Mouse (Mus musculus) erythroblast, embryonic 14.5 days (primary cell): ENCODE measurements around the gene Apbb2. TPM values are rescaled to one million over a fixed set of nuclear protein-coding genes. Genes with fewer than 3 reads are reported as not detected.

Experiments used
- H3K27me3 ChIP-seq: 2 replicates; pipeline ENCODE4 v1.6.1; 2012; ENCODE audit warnings: inconsistent platforms; ENCODE audit not compliant: control insufficient read depth
- H3K36me3 ChIP-seq: 2 replicates; pipeline ENCODE4 v1.6.1; 2012; ENCODE audit warnings: mild to moderate bottlenecking, inconsistent platforms; ENCODE audit not compliant: control insufficient read depth
- H3K4me1 ChIP-seq: 2 replicates; pipeline ENCODE4 v1.6.1; 2012; ENCODE audit warnings: inconsistent platforms; ENCODE audit not compliant: control insufficient read depth
- H3K4me3 ChIP-seq: replicated peaks from 2 replicates; pipeline ENCODE3; 2012; ENCODE audit warnings: moderate library complexity, mild to moderate bottlenecking, inconsistent platforms
- H3K9me3 ChIP-seq: 2 replicates; pipeline ENCODE4 v1.6.1; 2012; ENCODE audit warnings: low read length, inconsistent platforms, mixed read lengths; ENCODE audit not compliant: control insufficient read depth
- GATA1 ChIP-seq: IDR thresholded peaks from 2 replicates; pipeline ENCODE4 v1.6.1; 2012; ENCODE audit warnings: low read length, inconsistent platforms, mixed read lengths
- TAL1 ChIP-seq: IDR thresholded peaks from 3 replicates; pipeline ENCODE4 v1.6.1; 2012; ENCODE audit warnings: low read length, inconsistent platforms, mixed read lengths
- polyA plus RNA-seq: library from polyadenylated mRNA; stranded (reverse); fragments of >175 nt; gene quantifications from 2 replicates; pipeline ENCODE4 v1.2.3, GENCODE M21; 2012

The Apbb2 gene
- polyA plus RNA-seq, 1 experiment, result 0.06 TPM

- Histone ChIP-seq H3K4me1 (no peaks in the 10 kb centered on the region), H3K9me3 (no peaks in the 10 kb centered on the region)
- TF ChIP-seq GATA1 (no peak), TAL1 (no peak)
Measured at GRCm38 (mm10) chr5:66296116-66296515, 322.5 kb downstream of the Apbb2 start.

GRCm38 (mm10) chr5:66294952-66295351 is 323.6 kb downstream of the Apbb2 start:
- H3K4me1 ChIP-seq, result no peaks in the 10 kb centered on the region
- no peak overlapping the region for H3K4me3 ChIP-seq
- H3K36me3 ChIP-seq, result no peaks in the 10 kb centered on the region
- no peaks in the 10 kb centered on the region for H3K9me3 ChIP-seq
- H3K27me3 ChIP-seq, result no peaks in the 10 kb centered on the region
- TF ChIP-seq TAL1 (no peak), GATA1 (no peak)

More at GRCm38 (mm10) chr5:66296116-66296515, 322.5 kb downstream of the Apbb2 start:
- Histone ChIP-seq H3K36me3 (no peaks in the 10 kb centered on the region), H3K27me3 (no peaks in the 10 kb centered on the region), H3K4me3 (no peak overlapping the region)

- Histone ChIP-seq H3K36me3 (no peaks in the 10 kb centered on the region), H3K4me1 (no peaks in the 10 kb centered on the region), H3K27me3 (no peaks in the 10 kb centered on the region), H3K4me3 (no peak overlapping the region), H3K9me3 (no peaks in the 10 kb centered on the region)
- TF ChIP-seq TAL1 (no peak), GATA1 (no peak)
Measured at GRCm38 (mm10) chr5:66294106-66294625, 324.4 kb downstream of the Apbb2 start.

GRCm38 (mm10) chr5:66280742-66281141 is 337.8 kb downstream of the Apbb2 start:
- Histone ChIP-seq H3K36me3 (no peaks in the 10 kb centered on the region), H3K4me1 (no peaks in the 10 kb centered on the region), H3K27me3 (no peaks in the 10 kb centered on the region), H3K9me3 (peaks cover 2% of the 10 kb centered on the region; the same call in 1 of the 2 replicates), H3K4me3 (no peak overlapping the region)
- TF ChIP-seq GATA1, result no peak
- TF ChIP-seq TAL1, result no peak

GRCm38 (mm10) chr5:66279650-66280049 is 338.9 kb downstream of the Apbb2 start:
- Histone ChIP-seq H3K4me1 (no peaks in the 10 kb centered on the region), H3K36me3 (no peaks in the 10 kb centered on the region), H3K4me3 (no peak overlapping the region), H3K27me3 (no peaks in the 10 kb centered on the region), H3K9me3 (peaks cover 2% of the 10 kb centered on the region; the same call in 1 of the 2 replicates)
- no peak for TF ChIP-seq TAL1
- TF ChIP-seq GATA1, result no peak

GRCm38 (mm10) chr5:66274417-66274816 is 344.2 kb downstream of the Apbb2 start:
- TF ChIP-seq TAL1 (no peak), GATA1 (no peak)
- no peaks in the 10 kb centered on the region for H3K36me3 ChIP-seq
- no peak overlapping the region for H3K4me3 ChIP-seq
- H3K27me3 ChIP-seq, result no peaks in the 10 kb centered on the region
- no peaks in the 10 kb centered on the region for H3K4me1 ChIP-seq
- H3K9me3 ChIP-seq, result no peaks in the 10 kb centered on the region

- H3K4me3 ChIP-seq, result no peak overlapping the region
- no peaks in the 10 kb centered on the region for H3K27me3 ChIP-seq
- no peaks in the 10 kb centered on the region for H3K36me3 ChIP-seq
- H3K9me3 ChIP-seq, result no peaks in the 10 kb centered on the region
- H3K4me1 ChIP-seq, result no peaks in the 10 kb centered on the region
- TF ChIP-seq TAL1 (no peak), GATA1 (no peak)
Measured at GRCm38 (mm10) chr5:66271141-66271540, 347.4 kb downstream of the Apbb2 start.

GRCm38 (mm10) chr5:66269616-66270015 is 349.0 kb downstream of the Apbb2 start:
- H3K36me3 ChIP-seq, result no peaks in the 10 kb centered on the region
- TF ChIP-seq GATA1, result no peak
- TF ChIP-seq TAL1, result no peak
- no peaks in the 10 kb centered on the region for H3K27me3 ChIP-seq
- H3K9me3 ChIP-seq, result no peaks in the 10 kb centered on the region
- no peaks in the 10 kb centered on the region for H3K4me1 ChIP-seq
- no peak overlapping the region for H3K4me3 ChIP-seq

GRCm38 (mm10) chr5:66263398-66263797 is 355.2 kb downstream of the Apbb2 start:
- Histone ChIP-seq H3K36me3 (no peaks in the 10 kb centered on the region), H3K4me1 (no peaks in the 10 kb centered on the region), H3K4me3 (no peak overlapping the region), H3K27me3 (peaks cover 12% of the 10 kb centered on the region), H3K9me3 (no peaks in the 10 kb centered on the region)
- TF ChIP-seq GATA1 (no peak), TAL1 (no peak)

- Histone ChIP-seq H3K4me3 (no peak overlapping the region), H3K36me3 (no peaks in the 10 kb centered on the region), H3K9me3 (no peaks in the 10 kb centered on the region), H3K4me1 (no peaks in the 10 kb centered on the region), H3K27me3 (peaks cover 12% of the 10 kb centered on the region)
- TF ChIP-seq GATA1, result no peak
- TF ChIP-seq TAL1, result no peak
Measured at GRCm38 (mm10) chr5:66262475-66262874, 356.1 kb downstream of the Apbb2 start.
